Mouse (Mus musculus) kidney, adult 9 months (tissue): Measurements from ENCODE around the gene Unc5c.

Experiments
- DNase-seq: peaks from one replicate; pipeline ENCODE4 v3.0.0; 2022

Gene Unc5c

DNA sequence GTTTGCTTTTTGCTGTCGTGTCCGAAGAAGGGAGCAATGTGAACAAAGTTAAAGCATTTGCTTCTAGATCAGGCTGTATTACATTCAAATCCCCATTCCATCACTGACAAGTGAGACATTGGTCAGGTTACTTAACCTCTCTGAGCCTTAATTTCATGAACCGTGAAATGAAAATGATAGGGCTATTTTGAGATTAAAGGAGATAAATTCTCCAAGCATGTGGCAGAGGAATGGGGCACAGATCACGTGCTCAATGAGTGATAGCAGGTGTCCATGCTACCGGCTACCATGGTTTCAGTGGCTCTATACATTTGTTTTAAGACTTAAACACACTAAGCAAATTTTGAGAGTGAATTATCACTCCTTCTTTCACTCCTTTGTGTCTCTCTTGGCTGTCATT, 254.0 kb downstream of the Unc5c start:
- no peak for DNase-seq

DNA sequence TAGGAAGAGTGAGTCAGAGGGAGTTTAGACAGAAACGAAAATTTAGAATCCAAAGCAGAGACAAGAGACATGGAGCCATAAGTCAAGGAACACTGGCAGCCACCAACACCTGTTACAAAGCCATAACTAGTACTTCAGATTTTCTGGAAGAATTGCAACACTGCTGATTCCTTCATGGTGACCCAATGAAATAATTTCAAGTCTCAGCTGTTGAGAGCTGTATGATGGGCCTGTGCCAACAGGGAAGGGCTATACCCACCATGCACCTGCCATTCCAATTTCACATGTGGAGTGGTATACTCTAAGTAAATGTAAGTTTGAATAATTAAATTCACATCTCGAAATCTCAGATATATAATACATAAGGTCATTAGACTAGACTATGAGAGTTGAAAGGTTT, 259.5 kb downstream of the Unc5c start:
- no peak for DNase-seq

- no peak for DNase-seq
Measured at GRCm38 (mm10) chr3:141725432-141725831, 260.4 kb downstream of the Unc5c start.

DNA sequence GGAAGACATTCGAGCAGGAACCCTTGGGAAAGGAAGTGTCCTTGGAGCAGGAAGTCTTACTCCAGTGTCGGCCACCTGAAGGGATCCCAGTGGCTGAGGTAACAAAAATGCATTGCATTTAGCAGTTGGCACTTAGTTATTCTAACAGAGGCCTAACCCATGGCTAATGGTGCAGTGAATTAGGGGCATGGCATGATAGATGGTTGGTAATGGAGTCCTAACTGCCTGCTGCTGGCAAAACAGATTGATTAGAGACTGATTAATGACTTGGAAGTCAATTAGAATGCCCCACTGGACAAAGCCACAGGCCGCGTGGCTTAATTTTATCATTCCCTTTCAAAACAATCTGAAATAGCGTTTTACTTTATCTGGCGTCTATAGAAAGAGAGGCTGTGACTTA, 268.8 kb downstream of the Unc5c start:
- no peak for DNase-seq

DNA sequence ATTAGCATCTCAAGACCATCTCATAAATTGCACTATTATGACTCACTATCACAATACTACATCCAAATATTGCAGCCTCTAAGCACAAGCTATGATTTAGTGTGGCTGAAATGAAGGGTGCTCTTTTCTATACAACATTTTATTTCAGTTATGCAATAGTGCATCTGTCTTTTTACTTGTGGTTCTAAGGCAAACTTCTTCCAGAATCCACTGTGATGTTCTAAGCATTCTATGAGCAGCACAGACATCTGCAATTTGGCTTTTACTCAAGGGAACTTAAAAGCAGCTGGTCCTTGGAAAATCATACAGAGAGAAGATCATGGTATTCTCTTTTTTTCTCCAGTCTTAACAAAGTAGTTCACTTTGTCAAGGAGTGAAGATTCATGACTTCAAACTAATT, 270.3 kb downstream of the Unc5c start:
- no peak for DNase-seq

GRCm38 (mm10) chr3:141745322-141745721, 280.3 kb downstream of the Unc5c start:
- no peak for DNase-seq

GRCm38 (mm10) chr3:141748694-141749381, 283.8 kb downstream of the Unc5c start:
- DNase-seq = no peak

- no peak for DNase-seq
Measured at GRCm38 (mm10) chr3:141752172-141752571, 287.2 kb downstream of the Unc5c start.

DNA sequence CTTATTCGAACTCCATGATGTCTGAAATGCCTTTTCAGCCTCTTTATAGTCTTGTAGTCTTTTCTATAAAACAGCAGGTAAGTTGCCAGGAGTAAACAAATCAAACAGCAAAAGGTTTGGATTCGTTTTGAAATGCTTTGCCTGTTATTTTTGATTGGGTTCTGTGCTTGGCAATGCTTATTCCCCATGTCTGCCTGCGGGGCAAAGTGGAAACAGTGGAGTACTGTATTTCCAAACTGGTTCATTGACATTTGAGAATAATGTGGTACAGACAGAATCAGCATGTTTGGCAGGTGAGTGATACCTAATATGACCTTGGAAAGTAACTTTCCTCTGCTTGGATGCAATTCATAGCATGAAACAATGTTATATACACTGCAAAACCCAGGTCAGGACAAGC, 292.2 kb downstream of the Unc5c start:
- no peak for DNase-seq

DNA sequence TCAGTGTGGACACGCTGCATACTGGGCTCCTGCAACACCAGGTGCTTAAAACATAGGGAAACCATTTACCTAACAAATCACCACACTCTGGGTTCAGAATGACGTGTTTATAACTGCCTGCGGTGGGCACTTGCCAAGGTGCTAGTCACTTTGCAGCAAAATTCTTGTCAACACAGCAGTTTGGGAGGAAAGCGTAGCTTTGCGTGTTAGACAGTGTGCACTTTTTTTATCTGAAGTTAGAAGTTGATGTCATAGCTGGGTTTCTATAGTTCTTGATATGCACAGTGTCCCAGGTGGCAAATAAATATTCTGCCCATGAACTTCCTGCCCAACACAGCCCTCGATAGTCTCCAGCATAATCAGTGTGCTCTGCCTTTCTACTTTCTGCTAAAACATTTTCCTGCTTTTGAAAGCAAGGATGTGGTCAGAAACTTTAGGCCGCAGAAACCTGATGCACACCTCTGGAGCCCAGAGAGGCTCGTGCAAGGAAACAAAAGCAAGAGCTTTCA, 313.4 kb downstream of the Unc5c start:
- DNase-seq = no peak

DNA sequence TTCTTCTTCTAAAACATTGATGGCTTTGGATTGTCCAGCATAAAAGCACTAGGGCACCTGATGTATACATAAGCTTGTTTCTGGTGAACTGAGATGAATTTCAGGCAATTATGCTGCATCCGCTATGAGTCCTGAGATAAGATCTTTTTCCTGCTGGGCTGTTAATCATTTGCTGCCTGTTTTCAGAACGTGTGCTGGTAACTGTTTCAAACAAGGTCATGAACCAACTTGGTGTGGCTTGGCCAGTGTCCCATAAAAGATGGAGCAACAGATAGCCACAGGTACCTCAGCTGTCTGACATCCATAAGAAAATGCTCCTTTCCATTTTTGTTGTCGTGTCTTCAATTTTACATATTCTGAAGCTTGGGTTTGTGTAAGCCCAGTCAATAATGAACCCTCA, 314.2 kb downstream of the Unc5c start:
- peak; percentile 51 for DNase-seq

- DNase-seq = peak; percentile 18
Measured at GRCm38 (mm10) chr3:141782553-141782952, 317.5 kb downstream of the Unc5c start.

DNA sequence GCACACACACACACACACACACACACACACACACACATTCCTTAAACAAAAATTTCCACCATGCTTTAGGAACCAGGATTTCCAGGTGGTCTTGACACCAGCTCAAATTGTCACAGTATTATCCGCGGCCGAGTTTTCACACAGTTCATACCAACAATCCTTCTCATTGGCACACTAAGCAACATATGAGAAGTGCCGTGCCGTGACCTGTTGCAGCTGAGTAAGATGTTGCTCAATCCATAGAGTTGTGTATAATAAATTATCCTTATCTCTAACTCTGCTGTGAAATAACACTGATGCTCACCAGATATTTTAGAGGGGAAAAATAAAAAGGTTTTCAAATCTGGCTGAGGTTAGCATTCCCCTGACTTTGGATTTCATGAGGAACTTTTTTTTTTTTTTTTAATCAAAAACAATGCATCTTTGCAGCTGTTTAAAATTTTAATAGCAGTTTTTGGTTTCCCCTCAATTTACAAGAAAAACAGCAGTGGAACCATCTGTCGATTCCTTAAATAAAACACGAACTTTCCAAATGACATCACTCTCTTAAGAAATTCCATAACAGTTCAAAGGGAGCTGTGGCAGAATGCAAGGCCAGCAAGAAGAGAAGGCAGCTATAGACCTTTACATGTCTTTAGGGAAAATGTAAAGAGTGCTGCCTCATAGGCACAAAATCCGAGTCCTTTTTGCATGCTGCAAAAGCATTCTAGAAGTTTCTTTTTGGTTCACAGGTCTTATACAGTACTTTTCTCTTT, 326.2 kb downstream of the Unc5c start:
- no peak for DNase-seq

DNA sequence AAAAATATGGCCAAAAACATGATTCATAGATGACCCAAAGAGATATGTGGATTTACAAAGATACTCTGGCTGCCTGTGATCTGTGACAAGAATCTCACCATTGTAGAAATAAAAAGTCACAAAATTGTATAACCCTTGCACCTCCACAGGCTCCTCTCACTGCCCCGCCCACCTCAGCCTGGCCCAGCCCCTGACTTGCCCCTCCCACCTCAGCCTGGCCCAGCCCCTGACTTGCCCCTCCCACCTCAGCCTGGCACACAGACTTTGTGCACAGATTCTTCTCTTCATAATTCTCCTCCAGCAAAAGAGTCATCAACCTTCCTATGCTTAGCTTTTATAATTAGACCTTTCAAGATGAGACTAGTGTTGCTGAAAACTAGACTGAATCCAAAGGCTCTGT, 327.1 kb downstream of the Unc5c start:
- no peak for DNase-seq

- DNase-seq = no peak
Measured at GRCm38 (mm10) chr3:141793755-141794154, 328.7 kb downstream of the Unc5c start.

- no peak for DNase-seq
Measured at GRCm38 (mm10) chr3:141794371-141794770, 329.4 kb downstream of the Unc5c start.

DNA sequence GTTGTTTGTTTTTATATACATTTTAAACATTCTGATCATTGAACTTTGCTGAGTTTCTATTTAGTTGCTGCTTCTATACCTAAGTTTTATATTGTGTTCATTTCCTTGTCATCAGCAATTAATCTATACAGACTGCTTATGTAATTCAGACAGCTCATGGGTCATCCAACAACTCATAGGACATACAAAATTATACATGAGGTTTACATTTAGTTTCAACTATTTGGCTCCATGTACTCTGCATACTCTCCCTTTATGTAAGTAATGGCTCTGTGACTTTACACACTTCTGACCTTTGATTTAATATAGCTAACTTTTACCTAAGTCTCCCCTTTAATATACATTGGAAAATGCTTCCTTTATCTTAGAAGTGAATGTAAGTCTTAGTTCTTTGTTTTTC, 332.4 kb downstream of the Unc5c start:
- DNase-seq = no peak

- DNase-seq = no peak
Measured at GRCm38 (mm10) chr3:141797789-141798188, 332.8 kb downstream of the Unc5c start.

DNA sequence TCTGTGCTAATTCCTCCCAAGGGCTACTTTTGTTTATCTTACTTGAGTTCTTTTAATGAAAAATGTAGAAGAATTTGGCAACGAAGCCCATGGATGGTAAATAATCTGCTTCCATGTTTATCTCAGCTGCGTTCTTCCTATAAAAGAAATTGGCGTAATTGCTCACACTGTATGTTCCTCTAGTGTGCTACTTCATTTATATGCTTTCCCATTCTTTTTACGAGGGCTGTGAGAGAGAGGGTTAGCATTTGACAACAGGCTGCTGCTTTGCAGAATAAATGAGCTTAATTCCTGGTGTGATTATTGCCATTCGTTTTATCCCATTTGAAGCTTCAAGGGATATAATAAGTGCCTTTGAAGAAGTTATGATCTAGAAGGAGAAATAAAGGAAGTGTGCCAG, 339.1 kb downstream of the Unc5c start:
- no peak for DNase-seq

DNA sequence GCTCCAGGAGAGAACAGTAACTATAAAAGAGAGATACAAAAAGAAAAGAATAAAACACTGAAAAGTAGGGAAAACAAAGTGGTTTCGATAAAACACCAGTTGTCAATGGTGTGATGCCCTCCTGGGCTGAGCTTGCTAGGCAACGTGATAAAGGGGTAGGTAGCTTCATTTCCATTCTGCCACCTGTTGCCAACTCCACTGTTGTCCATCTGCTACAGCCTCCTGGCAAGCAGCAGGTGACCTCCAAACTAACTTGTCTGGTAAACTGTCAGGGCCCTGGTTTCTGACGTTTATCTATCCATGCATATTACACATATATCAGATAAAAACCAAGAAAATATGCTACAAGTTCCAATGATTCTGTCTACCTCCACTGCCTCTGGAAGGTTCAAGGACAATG, 344.6 kb downstream of the Unc5c start:
- DNase-seq = no peak

GRCm38 (mm10) chr3:141810944-141811343, 345.9 kb downstream of the Unc5c start:
- no peak for DNase-seq

GRCm38 (mm10) chr3:141811348-141811747, 346.3 kb downstream of the Unc5c start:
- peak; percentile 31 for DNase-seq

- DNase-seq = no peak
Measured at GRCm38 (mm10) chr3:141814776-141815175, 349.8 kb downstream of the Unc5c start.

- no peak for DNase-seq
Measured at GRCm38 (mm10) chr3:141818615-141819312, 353.7 kb downstream of the Unc5c start.
